Mouse (Mus musculus): ENCODE data around the gene R3hdm4. TPM values are rescaled to one million over a fixed set of nuclear protein-coding genes. Genes with fewer than 3 reads are reported as not detected.
A peak's percentile ranks its signal among the peaks of the same experiment; 100 is the strongest.

Gene R3hdm4
- polyA plus RNA-seq, 1 experiment from 2014 or later: 116 TPM

DNA sequence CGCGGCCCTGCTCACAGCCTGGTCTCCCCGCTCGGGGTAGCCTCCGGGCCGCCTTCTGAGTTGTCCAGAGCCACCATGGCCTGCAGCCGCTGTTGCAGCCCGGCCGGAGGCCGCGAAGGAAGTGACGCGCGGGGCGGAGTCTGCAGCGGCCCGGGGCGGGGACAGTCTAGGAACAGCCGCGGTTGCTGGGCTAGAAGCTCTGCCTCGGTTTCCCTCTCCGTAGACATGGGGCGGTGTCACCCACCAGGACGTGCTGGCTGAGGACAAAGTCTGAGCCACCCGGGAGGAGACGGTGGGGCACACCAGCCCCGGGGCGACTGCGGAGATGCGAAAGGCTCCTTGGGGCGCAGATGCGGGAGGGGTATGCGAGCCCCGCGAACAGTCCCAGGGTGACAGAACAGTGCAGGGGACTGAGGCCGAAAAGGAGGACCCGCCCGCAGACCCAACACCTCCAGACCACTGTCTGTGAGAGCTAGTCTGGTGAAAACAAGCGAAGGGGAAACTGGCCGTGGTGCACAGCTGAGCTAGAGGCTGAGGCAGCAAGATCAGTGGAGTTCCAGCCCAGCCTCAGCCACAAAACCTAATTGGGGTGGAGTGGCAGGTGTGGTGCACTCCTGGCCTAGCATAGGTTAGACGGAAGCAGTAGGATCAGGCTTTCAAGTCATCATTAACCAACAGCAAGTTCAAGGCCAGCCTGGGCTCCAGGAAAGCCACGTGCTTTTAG, 4.0 kb downstream of the R3hdm4 start, which contains the start of gene Kiss1r:
TSS of gene Kiss1r (plus strand) at position 164 of the 724 bp plus-strand sequence.
- Histone ChIP-seq H3K9me3 (no peaks in the 10 kb centered on the region), H3K36me3 (replicated peaks) (peaks cover 13% of the 10 kb centered on the region), H3K27ac (peak within 1 kb of the TSS; percentile 93), H3K4me3 (peak within 1 kb of the TSS; percentile 83), H3K27me3 (ENCODE audit: poor library complexity, severe bottlenecking) (peaks cover 61% of the 10 kb centered on the region), H3K4me1 (peaks cover 87% of the 10 kb centered on the region)
- 3% methylated on average over 42 of the region's 42 CpGs for WGBS
- peak; percentile 83 for DNase-seq (ENCODE audit: extremely low spot score, low spot score)

GRCm38 (mm10) chr10:79916081-79916480, 4.9 kb downstream of the R3hdm4 start:
- peaks cover 22% of the 10 kb centered on the region for H3K36me3 ChIP-seq (replicated peaks)
- no peak for DNase-seq (ENCODE audit: extremely low spot score, low spot score)
- H3K27ac ChIP-seq: peak overlapping the region; percentile 93
- H3K4me1 ChIP-seq: peaks cover 78% of the 10 kb centered on the region
- WGBS: 7% methylated on average over 8 of the region's 8 CpGs
- peaks cover 55% of the 10 kb centered on the region for H3K27me3 ChIP-seq (ENCODE audit: poor library complexity, severe bottlenecking)
- peak overlapping the region; percentile 83 for H3K4me3 ChIP-seq
- no peaks in the 10 kb centered on the region for H3K9me3 ChIP-seq

- Histone ChIP-seq H3K27me3 (ENCODE audit: poor library complexity, severe bottlenecking) (peaks cover 45% of the 10 kb centered on the region), H3K27ac (no peak overlapping the region), H3K4me3 (peak overlapping the region; percentile 83; the same call in 1 of the 2 replicates), H3K4me1 (peaks cover 68% of the 10 kb centered on the region), H3K36me3 (replicated peaks) (peaks cover 30% of the 10 kb centered on the region), H3K9me3 (no peaks in the 10 kb centered on the region)
- WGBS: 73% methylated on average over 7 of the region's 7 CpGs
- no peak for DNase-seq (ENCODE audit: extremely low spot score, low spot score)
Observed at GRCm38 (mm10) chr10:79914948-79915596, 5.9 kb downstream of the R3hdm4 start.

GRCm38 (mm10) chr10:79914131-79914947, 6.7 kb downstream of the R3hdm4 start:
- no peaks in the 10 kb centered on the region for H3K9me3 ChIP-seq
- peak overlapping the region; percentile 14; the same call in 1 of the 2 replicates for H3K4me3 ChIP-seq
- 67% methylated on average over 11 of the region's 11 CpGs for WGBS
- H3K36me3 ChIP-seq (replicated peaks): peaks cover 30% of the 10 kb centered on the region
- peaks cover 65% of the 10 kb centered on the region for H3K4me1 ChIP-seq
- peaks cover 38% of the 10 kb centered on the region for H3K27me3 ChIP-seq (ENCODE audit: poor library complexity, severe bottlenecking)
- H3K27ac ChIP-seq: no peak overlapping the region
- no peak for DNase-seq (ENCODE audit: extremely low spot score, low spot score)

DNA sequence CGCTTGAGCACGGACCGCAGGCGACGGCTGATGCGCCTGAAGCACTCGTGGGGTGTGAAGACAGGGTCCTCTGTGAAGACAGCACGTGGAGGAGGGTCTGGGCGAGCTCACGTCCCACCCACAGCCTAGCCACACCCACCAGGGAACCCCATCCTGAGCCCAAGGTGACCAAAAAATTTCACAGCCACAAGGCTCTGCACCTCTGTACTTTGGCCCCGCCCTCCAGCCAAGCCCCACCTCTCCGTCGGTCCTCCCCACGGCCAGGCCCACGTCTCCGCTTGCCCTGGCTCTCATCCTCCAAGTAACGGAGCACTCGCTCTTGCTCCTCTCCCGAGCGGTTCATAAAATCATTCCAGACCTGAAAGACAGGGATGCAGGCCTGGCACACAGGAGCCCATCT, 8.6 kb downstream of the R3hdm4 start:
- Histone ChIP-seq H3K27me3 (ENCODE audit: poor library complexity, severe bottlenecking) (peaks cover 21% of the 10 kb centered on the region), H3K4me1 (peaks cover 62% of the 10 kb centered on the region), H3K9me3 (no peaks in the 10 kb centered on the region), H3K36me3 (replicated peaks) (peaks cover 30% of the 10 kb centered on the region), H3K27ac (no peak overlapping the region), H3K4me3 (no peak overlapping the region; the same call in 1 of the 2 replicates)
- WGBS: 67% methylated on average over 20 of the region's 20 CpGs
- DNase-seq (ENCODE audit: extremely low spot score, low spot score): no peak

DNA sequence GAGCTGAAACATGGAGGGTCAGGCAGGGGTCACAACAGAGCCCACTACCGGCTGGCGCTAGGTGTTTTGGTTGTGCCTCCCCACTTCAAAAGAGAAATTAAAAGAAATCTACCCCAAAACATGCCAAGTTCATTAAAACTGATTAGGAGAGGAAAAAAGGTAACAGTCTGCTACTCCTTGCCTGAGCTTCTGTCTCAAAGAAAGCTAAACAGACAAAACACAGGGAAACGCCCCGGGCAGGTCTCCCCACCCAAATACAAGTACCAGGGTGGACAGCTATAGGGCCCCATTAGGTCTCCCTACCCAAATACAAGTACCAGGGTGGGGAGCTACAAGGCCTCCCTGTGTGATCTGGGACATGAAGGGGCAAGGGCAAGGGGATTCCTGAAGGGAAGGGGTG, 10.5 kb downstream of the R3hdm4 start, which contains the start of gene Gm26602:
TSS of gene Gm26602 (plus strand) at position 301 of the 400 bp plus-strand sequence.
- Histone ChIP-seq H3K27me3 (ENCODE audit: poor library complexity, severe bottlenecking) (peaks cover 32% of the 10 kb centered on the region), H3K4me3 (0 out of 2 replicates have a peak within 1 kb of the TSS, but pooled peaks have one; percentile 1), H3K9me3 (no peaks in the 10 kb centered on the region), H3K4me1 (peaks cover 45% of the 10 kb centered on the region), H3K36me3 (replicated peaks) (peaks cover 45% of the 10 kb centered on the region), H3K27ac (peak within 1 kb of the TSS; percentile 99; the same call in 1 of the 2 replicates)
- DNase-seq (ENCODE audit: extremely low spot score, low spot score): no peak
- 92% methylated on average over 4 of the region's 4 CpGs for WGBS

- H3K27ac ChIP-seq: peak overlapping the region; percentile 99
- peaks cover 33% of the 10 kb centered on the region for H3K4me1 ChIP-seq
- no peaks in the 10 kb centered on the region for H3K9me3 ChIP-seq
- DNase-seq (ENCODE audit: extremely low spot score, low spot score): peak; percentile 57
- peak overlapping the region; percentile 73 for H3K4me3 ChIP-seq
- 24% methylated on average over 14 of the region's 14 CpGs for WGBS
- H3K27me3 ChIP-seq (ENCODE audit: poor library complexity, severe bottlenecking): peaks cover 38% of the 10 kb centered on the region
- H3K36me3 ChIP-seq (replicated peaks): peaks cover 58% of the 10 kb centered on the region
Observed at GRCm38 (mm10) chr10:79909092-79909922, 11.7 kb downstream of the R3hdm4 start.

DNA sequence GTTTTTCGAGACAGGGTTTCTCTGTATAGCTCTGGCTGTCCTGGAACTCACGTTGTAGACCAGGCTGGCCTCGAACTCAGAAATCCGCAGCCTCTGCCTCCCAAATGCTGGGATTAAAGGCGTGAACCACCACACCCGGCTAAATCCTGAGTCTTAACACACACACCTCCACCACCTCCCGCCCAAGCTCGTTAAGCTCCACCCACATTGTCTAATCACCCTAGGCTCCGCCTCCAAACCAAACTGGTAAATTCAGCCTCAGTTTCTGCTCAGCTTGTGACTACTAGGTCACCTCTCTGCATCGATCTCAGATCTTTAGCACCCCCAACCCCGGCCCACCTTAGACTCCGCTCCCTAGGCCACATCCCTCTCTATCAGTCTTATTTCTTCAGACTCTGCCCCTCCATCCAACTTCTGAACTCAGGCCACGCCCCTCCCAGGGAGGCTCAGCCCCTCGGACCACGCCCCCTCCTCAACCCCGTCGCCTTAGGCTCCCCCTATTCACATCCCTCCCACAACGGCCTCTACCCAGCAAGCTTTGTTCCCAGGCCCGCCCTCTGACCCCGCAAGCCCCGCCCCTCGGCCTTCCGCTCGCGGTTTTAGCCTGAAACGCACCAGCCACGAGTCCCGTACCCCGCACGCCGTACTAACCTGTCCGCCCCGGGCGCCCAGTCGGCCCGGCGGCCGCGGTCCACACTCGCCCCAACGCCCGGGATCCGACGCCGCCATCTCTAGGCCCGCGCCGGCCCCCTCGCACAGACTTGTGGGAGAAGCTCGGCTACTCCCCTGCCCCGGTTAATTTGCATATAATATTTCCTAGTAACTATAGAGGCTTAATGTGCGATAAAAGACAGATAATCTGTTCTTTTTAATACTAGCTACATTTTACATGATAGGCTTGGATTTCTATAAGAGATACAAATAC, 12.6 kb downstream of the R3hdm4 start, which contains the start of gene Med16:
TSS of gene Med16 (minus strand) at position 757 of the 925 bp plus-strand sequence.
- Histone ChIP-seq H3K36me3 (replicated peaks) (peaks cover 67% of the 10 kb centered on the region), H3K27ac (peak within 1 kb of the TSS; percentile 99), H3K27me3 (ENCODE audit: poor library complexity, severe bottlenecking) (peaks cover 45% of the 10 kb centered on the region), H3K9me3 (0 out of 2 replicates have a peak, but pooled peaks cover under 1% of the 10 kb centered on the region), H3K4me3 (peak within 1 kb of the TSS; percentile 73), H3K4me1 (peaks cover 24% of the 10 kb centered on the region)
- DNase-seq (ENCODE audit: extremely low spot score, low spot score): peak; percentile 98
- 2% methylated on average over 52 of the region's 52 CpGs for WGBS

DNA sequence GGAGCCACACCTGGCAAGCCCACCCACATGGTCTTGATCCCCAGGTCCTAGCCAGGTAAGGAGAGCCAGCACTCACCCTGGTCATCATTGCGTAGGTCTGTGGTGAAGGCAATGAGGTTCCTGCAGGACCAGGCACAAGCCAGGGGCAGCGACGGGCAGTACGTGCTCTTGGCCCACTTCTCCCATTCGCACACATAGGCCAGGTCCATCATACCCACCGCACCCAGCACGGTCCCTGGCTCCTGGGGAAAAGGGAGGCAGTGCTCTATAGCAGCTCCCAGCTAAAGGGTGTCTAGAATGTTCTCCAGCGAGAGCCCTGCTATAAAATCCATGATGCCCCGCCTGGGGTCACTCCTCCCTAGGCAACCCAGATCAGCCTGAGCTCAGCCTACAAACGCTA, 13.6 kb downstream of the R3hdm4 start:
- Histone ChIP-seq H3K36me3 (replicated peaks) (peaks cover 68% of the 10 kb centered on the region), H3K27me3 (ENCODE audit: poor library complexity, severe bottlenecking) (peaks cover 55% of the 10 kb centered on the region), H3K4me1 (peaks cover 21% of the 10 kb centered on the region), H3K4me3 (peak overlapping the region; percentile 73), H3K9me3 (0 out of 2 replicates have a peak, but pooled peaks cover 3% of the 10 kb centered on the region), H3K27ac (0 out of 2 replicates have a peak overlapping the region, but pooled peaks have one; percentile 25)
- WGBS: 94% methylated on average over 10 of the region's 10 CpGs
- DNase-seq (ENCODE audit: extremely low spot score, low spot score): no peak

DNA sequence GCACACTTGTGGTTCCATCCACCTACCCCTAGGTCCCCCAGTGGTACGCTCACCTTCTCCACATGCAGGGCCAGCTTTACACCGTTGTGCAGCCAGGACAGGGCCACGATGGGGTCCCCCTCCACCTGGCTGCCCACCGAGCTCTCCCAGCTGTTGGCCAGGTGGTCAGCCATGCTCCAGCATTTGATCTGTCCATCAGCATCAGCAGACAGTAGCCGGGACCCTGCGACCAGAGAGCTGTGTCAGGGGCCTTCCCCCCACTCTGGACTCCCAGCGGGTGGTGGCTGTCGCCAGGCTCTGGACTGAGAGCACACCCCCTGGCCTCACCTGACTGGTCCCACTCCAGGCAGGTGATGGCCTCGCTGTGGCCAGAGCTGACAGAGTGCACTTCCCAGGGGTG, 14.3 kb downstream of the R3hdm4 start:
- no peak overlapping the region for H3K27ac ChIP-seq
- H3K36me3 ChIP-seq (replicated peaks): peaks cover 68% of the 10 kb centered on the region
- 0 out of 2 replicates have a peak, but pooled peaks cover 3% of the 10 kb centered on the region for H3K9me3 ChIP-seq
- peak overlapping the region; percentile 9; the same call in 1 of the 2 replicates for H3K4me3 ChIP-seq
- H3K4me1 ChIP-seq: peaks cover 20% of the 10 kb centered on the region
- DNase-seq (ENCODE audit: extremely low spot score, low spot score): no peak
- H3K27me3 ChIP-seq (ENCODE audit: poor library complexity, severe bottlenecking): peaks cover 60% of the 10 kb centered on the region
- 95% methylated on average over 9 of the region's 9 CpGs for WGBS

Data from forebrain, embryonic 10.5 days (tissue).